14 mouse cellular contexts compared by ENCODE assay signal in genomic region chr11:66058956-66059355, GRCm38 (mm10).
A peak's percentile ranks its signal among the peaks of the same experiment; 100 is the strongest.
DNase-seq lines count a peak whose midpoint lies in the region.
"Had no signal": no experiment of that assay in that cellular context is flagged by ENCODE, and none has a peak within 500 bp of the region (broad histone marks: within the 10 kb centered on the region; RNA-seq: fewer than 3 reads in every experiment).

No protein-coding gene starts in this region.

- DNase-seq in adrenal gland, adult 2 months, result peak; percentile 55
- DNase-seq in adrenal gland, postnatal 4 days (ENCODE audit: low spot score in 2 of 2), result no peak
- peak; percentile 29 for DNase-seq in heart, adult 11 months
- no peak for DNase-seq in heart, adult 8-10 months (ENCODE audit: low spot score)
- peak; percentile 6 for DNase-seq in adrenal gland, postnatal 10 days
- DNase-seq in adrenal gland, postnatal 36 days, result peak; percentile 30
- no peak for DNase-seq in lung, postnatal 10 days
- DNase-seq: B cell, adult 2 months; cerebellum, adult 18-20 months; cerebellum, adult 9-10 months; cerebellum, postnatal 14 days; gastrocnemius, postnatal 14 days; heart, adult 2 months; kidney, adult 18-20 months had no signal

Comparison
In these comparisons a context has a peak if more than half of its experiments do, and no peak if none do; other contexts are left out.
1. DNase-seq: peak in adrenal gland, adult 2 months (single experiment), heart, adult 11 months (single experiment), adrenal gland, postnatal 10 days (single experiment) and adrenal gland, postnatal 36 days (2 of 2); none in adrenal gland, postnatal 4 days (0 of 2), heart, adult 8-10 months (single experiment) and lung, postnatal 10 days (single experiment).